Mouse (Mus musculus) MEL (cell line): ENCODE data around the gene Rfc5. TPM values are rescaled to one million over a fixed set of nuclear protein-coding genes. Genes with fewer than 3 reads are reported as not detected.
"Not testable (repeated sequence)": the region's sequence is repeated elsewhere in the genome, so short reads cannot be mapped to it uniquely, and the experiment has no call there.

ENCODE experiments used
- DNase-seq: peaks from one replicate; pipeline ENCODE4 v3.0.0; 2011; ENCODE audit warnings: low read depth, low spot score
- H3K27ac ChIP-seq: 2 replicates; pipeline ENCODE4 v1.5.1; 2012; ENCODE audit warnings: low read depth, mild to moderate bottlenecking, control low read depth, low read length, moderate library complexity; ENCODE audit not compliant: control insufficient read depth
- H3K27me3 ChIP-seq, 2 experiments: fragments of 150-350 bp in 1 of 2; sonication (generic) in 1 of 2; 2 replicates each; pipeline ENCODE4 v1.6.1; 2012; ENCODE audit warnings: low read length in 2 of 2, mild to moderate bottlenecking in 2 of 2, improper control_type of control experiment in 1 of 2, moderate library complexity in 1 of 2; ENCODE audit not compliant: insufficient read depth in 2 of 2, control insufficient read depth in 1 of 2
- H3K36me3 ChIP-seq, 2 experiments: 2 replicates each; pipeline ENCODE4 v1.6.1; 2012 to 2014; ENCODE audit warnings: low read length in 2 of 2, improper control_type of control experiment in 1 of 2, inconsistent platforms in 1 of 2, mild to moderate bottlenecking in 1 of 2; ENCODE audit not compliant: insufficient read depth in 2 of 2, control insufficient read depth in 1 of 2
- H3K4me1 ChIP-seq, 2 experiments: fragments of 150-350 bp in 1 of 2; sonication (generic) in 1 of 2; 2 replicates each; pipeline ENCODE4 v1.6.1; 2012; ENCODE audit warnings: low read length in 2 of 2, improper control_type of control experiment in 1 of 2, mild to moderate bottlenecking in 1 of 2; ENCODE audit not compliant: insufficient read depth in 2 of 2, control insufficient read depth in 1 of 2
- H3K4me3 ChIP-seq, 2 experiments: fragments of 150-350 bp in 1 of 2; sonication (generic) in 1 of 2; 2 replicates each; pipeline ENCODE4 v1.5.1; 2012; ENCODE audit warnings: low read depth in 2 of 2, low read length in 2 of 2, mild to moderate bottlenecking in 2 of 2, moderate library complexity in 2 of 2, control low read depth in 1 of 2, improper control_type of control experiment in 1 of 2; ENCODE audit not compliant: control insufficient read depth in 1 of 2, insufficient read depth in 1 of 2
- H3K79me2 ChIP-seq: 2 replicates; pipeline ENCODE4 v1.6.1; 2012; ENCODE audit warnings: mild to moderate bottlenecking, low read length, moderate library complexity; ENCODE audit not compliant: control insufficient read depth, poor library complexity, insufficient read depth
- H3K9ac ChIP-seq: 2 replicates; pipeline ENCODE4 v1.6.1; 2012; ENCODE audit warnings: low read depth, mild to moderate bottlenecking, control low read depth, low read length, moderate library complexity; ENCODE audit not compliant: control insufficient read depth, poor library complexity, severe bottlenecking
- H3K9me3 ChIP-seq: fragments of 150-350 bp; sonication (generic); replicated peaks from 2 replicates; pipeline ENCODE4 v1.6.1; 2012; ENCODE audit warnings: mild to moderate bottlenecking, low read length, improper control_type of control experiment, moderate library complexity; ENCODE audit not compliant: insufficient read depth
- BHLHE40 ChIP-seq: IDR thresholded peaks from 2 replicates; pipeline ENCODE4 v1.6.1; 2012; ENCODE audit warnings: low read depth, mild to moderate bottlenecking, inconsistent platforms, low read length, improper control_type of control experiment, borderline replicate concordance
- CHD1 ChIP-seq: IDR thresholded peaks from 2 replicates; pipeline ENCODE4 v1.6.1; 2012; ENCODE audit warnings: low read depth, mild to moderate bottlenecking, inconsistent platforms, low read length, improper control_type of control experiment
- CHD2 ChIP-seq: IDR thresholded peaks from 2 replicates; pipeline ENCODE4 v1.6.1; 2011; ENCODE audit warnings: low read length, improper control_type of control experiment
- CTCF ChIP-seq, 3 experiments: IDR thresholded peaks in 2 of 3; conservative IDR thresholded peaks in 1 of 3; 2 replicates each; pipeline ENCODE4 v1.5.1; 2011 to 2012; ENCODE audit warnings: low read length in 3 of 3, low read depth in 2 of 3, mild to moderate bottlenecking in 2 of 3, improper control_type of control experiment in 1 of 3, inconsistent platforms in 1 of 3, mixed read lengths in 1 of 3, moderate library complexity in 1 of 3; ENCODE audit not compliant: control insufficient read depth in 1 of 3, insufficient read depth in 1 of 3, poor library complexity in 1 of 3, severe bottlenecking in 1 of 3
- ETS1 ChIP-seq: IDR thresholded peaks from 2 replicates; pipeline ENCODE4 v1.6.1; 2012; ENCODE audit warnings: low read depth, mild to moderate bottlenecking, inconsistent platforms, low read length, improper control_type of control experiment, moderate library complexity
- GABPA ChIP-seq: IDR thresholded peaks from 2 replicates; pipeline ENCODE4 v1.6.1; 2012; ENCODE audit warnings: low read depth, mild to moderate bottlenecking, inconsistent platforms, low read length, improper control_type of control experiment, moderate library complexity
- GATA1 ChIP-seq: IDR thresholded peaks from 2 replicates; pipeline ENCODE4 v1.6.1; 2011; ENCODE audit warnings: low read depth, low read length, improper control_type of control experiment
- HCFC1 ChIP-seq: IDR thresholded peaks from 2 replicates; pipeline ENCODE4 v1.6.1; 2012; ENCODE audit warnings: low read depth, mild to moderate bottlenecking, inconsistent platforms, low read length, improper control_type of control experiment, moderate library complexity
- JUND ChIP-seq: IDR thresholded peaks from 2 replicates; pipeline ENCODE4 v1.6.1; 2011; ENCODE audit warnings: low read depth, mild to moderate bottlenecking, improper control_type of control experiment, low read length
- KAT2A ChIP-seq: conservative IDR thresholded peaks from 2 replicates; pipeline ENCODE4 v1.6.1; 2012; ENCODE audit warnings: low read depth, low read length, improper control_type of control experiment, inconsistent platforms
- MXI1 ChIP-seq: IDR thresholded peaks from 2 replicates; pipeline ENCODE4 v1.6.1; 2011; ENCODE audit warnings: mild to moderate bottlenecking, low read depth, low read length, improper control_type of control experiment
- MYB ChIP-seq: IDR thresholded peaks from 2 replicates; pipeline ENCODE4 v1.6.1; 2011; ENCODE audit warnings: mild to moderate bottlenecking, low read depth, low read length, improper control_type of control experiment
- NELFE ChIP-seq: IDR thresholded peaks from 2 replicates; pipeline ENCODE4 v1.6.1; 2011; ENCODE audit warnings: low read depth, low read length, improper control_type of control experiment
- POLR2A ChIP-seq, 2 experiments: IDR thresholded peaks; 2 replicates each; pipeline ENCODE4 v1.6.1; 2011 to 2012; ENCODE audit warnings: low read length in 2 of 2, mild to moderate bottlenecking in 2 of 2, control low read depth in 1 of 2, improper control_type of control experiment in 1 of 2, low read depth in 1 of 2, moderate library complexity in 1 of 2; ENCODE audit not compliant: control insufficient read depth in 1 of 2, insufficient read depth in 1 of 2, poor library complexity in 1 of 2
- POLR2AphosphoS5 ChIP-seq: IDR thresholded peaks from 2 replicates; pipeline ENCODE4 v1.6.1; 2012; ENCODE audit warnings: low read depth, borderline replicate concordance, mild to moderate bottlenecking, inconsistent platforms, low read length, moderate library complexity, mixed read lengths
- TBP ChIP-seq: IDR thresholded peaks from 2 replicates; pipeline ENCODE4 v1.8.0; 2011; ENCODE audit warnings: low read depth, low read length, improper control_type of control experiment
- TCF12 ChIP-seq: IDR thresholded peaks from 2 replicates; pipeline ENCODE4 v1.6.1; 2014; ENCODE audit warnings: low read depth, mild to moderate bottlenecking, inconsistent platforms, low read length, improper control_type of control experiment, moderate library complexity
- ZMIZ1 ChIP-seq: IDR thresholded peaks from 2 replicates; pipeline ENCODE4 v1.6.1; 2012; ENCODE audit warnings: low read depth, mild to moderate bottlenecking, inconsistent platforms, low read length, improper control_type of control experiment, moderate library complexity
- polyA plus RNA-seq, 2 experiments: library from polyadenylated mRNA; stranded (reverse) in 1 of 2; unstranded in 1 of 2; fragments of >175 nt in 1 of 2; fragments of >200 nt in 1 of 2; gene quantifications; 2 replicates each; pipeline versions ENCODE4 v1.2.1 to v1.2.4; 2012; ENCODE audit warnings: low replicate concordance in 2 of 2, low read depth in 1 of 2; ENCODE audit not compliant: insufficient read length in 2 of 2, insufficient read depth in 1 of 2, missing spikeins in 1 of 2
- total RNA-seq: library from RNA; depleted of rRNA; stranded (reverse); fragments of 300-350 nt; gene quantifications from 2 replicates; pipeline ENCODE4 v1.2.3, GENCODE M21; 2012

Gene Rfc5
- total and polyA plus RNA-seq, 3 experiments, result 98.9 to 158 TPM; not detected in 1

DNA sequence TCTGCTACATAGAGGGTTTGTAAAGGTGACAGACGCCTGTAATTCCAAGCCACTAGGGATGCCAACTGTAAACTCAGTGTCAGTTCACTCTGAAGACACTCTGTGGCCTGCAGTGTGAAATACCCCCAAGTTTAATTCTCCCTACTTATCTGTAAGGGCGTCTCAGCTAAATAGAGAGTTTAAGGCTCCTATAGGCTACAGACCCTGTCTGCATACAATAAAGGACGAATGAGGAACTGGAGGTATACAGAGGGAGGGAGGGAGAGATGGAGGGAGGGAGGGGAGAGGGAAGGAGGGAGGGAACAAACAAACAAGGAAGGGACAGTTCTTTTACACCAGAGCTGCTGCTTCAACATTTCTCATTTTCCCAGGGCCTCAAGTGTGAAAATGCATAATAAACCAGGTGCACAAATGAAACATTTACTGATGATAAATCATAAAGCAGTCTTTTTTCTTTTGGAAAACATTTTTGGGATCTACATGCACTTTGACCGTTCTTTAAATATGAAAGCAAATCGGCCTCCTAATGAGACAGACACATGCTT lies 43.3 kb downstream of the Rfc5 start (continued):
- 0 out of 2 replicates have a peak, but pooled peaks have one; percentile 9 for TF ChIP-seq TCF12
- TF ChIP-seq MXI1, result peak; percentile 34; the same call in 1 of the 2 replicates

DNA sequence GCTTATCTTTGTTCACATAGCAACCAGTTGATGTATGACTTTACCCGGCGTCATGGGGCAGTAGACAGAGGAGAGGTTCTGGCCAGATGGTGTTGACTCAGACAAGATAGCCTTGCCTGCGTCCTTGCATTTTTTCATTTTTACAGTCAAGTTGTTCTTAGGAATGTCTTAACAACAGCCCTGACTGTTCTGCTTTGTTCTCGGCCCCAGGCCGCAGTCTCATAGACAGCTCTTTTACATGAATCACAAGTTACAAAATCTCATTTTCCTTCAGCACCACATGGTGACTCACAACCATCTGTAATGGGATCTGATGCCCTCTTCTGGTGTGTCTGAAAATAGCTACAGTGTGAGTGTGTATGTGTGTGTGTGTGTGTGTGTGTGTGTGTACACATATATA lies 44.4 kb downstream of the Rfc5 start:
- not testable (repeated sequence) for H3K27ac ChIP-seq, H3K9me3 ChIP-seq

DNA sequence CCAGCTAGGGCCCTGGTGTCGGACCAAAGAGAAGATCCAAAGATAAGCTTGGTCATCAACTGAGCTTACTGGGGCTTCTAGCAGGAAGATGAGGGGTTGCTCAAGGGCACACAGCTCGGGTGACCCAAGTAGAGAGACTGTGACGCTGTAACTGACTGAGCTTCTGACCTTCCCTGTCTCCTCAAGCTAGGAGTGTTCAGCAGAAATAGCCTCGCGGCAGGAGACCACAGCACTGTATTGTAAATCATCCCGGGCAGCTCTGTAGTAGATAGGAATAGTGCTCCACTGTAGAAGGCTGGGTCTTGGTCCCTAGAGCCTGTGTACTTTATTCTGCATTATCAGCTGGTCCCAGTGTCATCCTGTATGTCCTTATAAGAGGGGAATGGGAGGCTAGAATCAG lies 47.0 kb downstream of the Rfc5 start:
- Histone ChIP-seq H3K36me3 (peaks cover 0 to 5% of the 10 kb centered on the region in 2 experiments; a peak in 1 of 4 replicates), H3K79me2 (no peaks in the 10 kb centered on the region), H3K27me3 (no peaks in the 10 kb centered on the region), H3K4me1 (peaks cover 7 to 13% of the 10 kb centered on the region in 2 experiments), H3K9ac (no peak overlapping the region), H3K4me3 (no peak overlapping the region), H3K27ac (no peak overlapping the region), H3K9me3 (no peaks in the 10 kb centered on the region)
- no peak for DNase-seq
- TF ChIP-seq KAT2A (no peak), CHD2 (no peak), POLR2AphosphoS5 (no peak), NELFE (no peak), POLR2A (IDR thresholded peaks at IDR 0.05; ENCODE audit: control insufficient read depth in 1 of 2, insufficient read depth in 1 of 2, low read depth in 1 of 2, low read length in 2 of 2, poor library complexity in 1 of 2) (no peak), JUND (no peak), MYB (no peak), ETS1 (no peak), ZMIZ1 (no peak), CHD1 (no peak), HCFC1 (no peak), BHLHE40 (no peak), TBP (no peak), CTCF (IDR thresholded peaks at IDR 0.05 in 2 of 3, conservative IDR thresholded peaks at IDR 0.05 in 1 of 3; ENCODE audit: control insufficient read depth in 1 of 3, insufficient read depth in 1 of 3, low read depth in 2 of 3, low read length in 3 of 3, poor library complexity in 1 of 3, severe bottlenecking in 1 of 3) (no peak), GABPA (no peak), GATA1 (no peak)

More for the DNA sequence above, 44.4 kb downstream of the Rfc5 start:
- not testable (repeated sequence) for H3K9ac ChIP-seq, H3K27me3 ChIP-seq, H3K36me3 ChIP-seq, H3K4me1 ChIP-seq, H3K4me3 ChIP-seq, H3K79me2 ChIP-seq, DNase-seq
